Mouse (Mus musculus) forebrain, embryonic 15.5 days (tissue): ENCODE data around the gene Spns1. TPM values are rescaled to one million over a fixed set of nuclear protein-coding genes. Genes with fewer than 3 reads are reported as not detected.
"Not testable (repeated sequence)": the region's sequence is repeated elsewhere in the genome, so short reads cannot be mapped to it uniquely, and the experiment has no call there.

Experiments used
- ATAC-seq: fragments of 200-750 bp; cut with Nextera tagmentation; replicated peaks from 2 replicates; pipeline ENCODE4 v1.8.0; 2017; ENCODE audit warnings: mild to moderate bottlenecking, moderate TSS enrichment, moderate library complexity
- H3K27ac ChIP-seq: fragments of 300-500 bp; sonication (generic); replicated peaks from 2 replicates; pipeline ENCODE4 v1.5.1; 2015; ENCODE audit warnings: mild to moderate bottlenecking, inconsistent platforms
- H3K27me3 ChIP-seq: fragments of 300-500 bp; sonication (generic); 2 replicates; pipeline ENCODE4 v1.6.1; 2015; ENCODE audit warnings: inconsistent platforms
- H3K36me3 ChIP-seq: fragments of 300-500 bp; sonication (generic); 2 replicates; pipeline ENCODE4 v1.6.1; 2015; ENCODE audit warnings: mild to moderate bottlenecking, inconsistent platforms
- H3K4me1 ChIP-seq: fragments of 300-500 bp; sonication (generic); 2 replicates; pipeline ENCODE4 v1.6.1; 2015; ENCODE audit warnings: inconsistent platforms
- H3K4me2 ChIP-seq: fragments of 300-500 bp; sonication (generic); replicated peaks from 2 replicates; pipeline ENCODE4 v1.6.1; 2015; ENCODE audit warnings: mild to moderate bottlenecking, inconsistent platforms
- H3K4me3 ChIP-seq: fragments of 300-500 bp; sonication (generic); 2 replicates; pipeline ENCODE4 v1.5.1; 2015; ENCODE audit warnings: mild to moderate bottlenecking, inconsistent platforms
- H3K9ac ChIP-seq: fragments of 300-500 bp; sonication (generic); replicated peaks from 2 replicates; pipeline ENCODE4 v1.6.1; 2015; ENCODE audit warnings: mild to moderate bottlenecking, inconsistent platforms
- H3K9me3 ChIP-seq: fragments of 300-500 bp; sonication (generic); 2 replicates; pipeline ENCODE4 v1.6.1; 2016; ENCODE audit warnings: inconsistent platforms
- WGBS: fragments of 180-500 bp; shearing (Covaris S2); methylation state at CpG from one replicate; pipeline ENCODE4 v1.1.7; 2015; ENCODE audit warnings: mixed read lengths; 5-methylcytosine and 5-hydroxymethylcytosine counted together
- microRNA-seq: library from miRNA; unstranded; fragments of <30 nt; microRNA quantifications from one replicate; pipeline ENCODE4, GENCODE M21; 2016
- polyA plus RNA-seq: library from polyadenylated mRNA; unstranded; fragments of >200 nt; fragmentation: Nextera tagmentation; extraction: Ambion mirVana; gene quantifications from 2 replicates; pipeline ENCODE4 v1.2.1, GENCODE M21; 2015

Gene Spns1
- polyA plus RNA-seq, 1 experiment from 2014 or later: 72.9 TPM

- not testable (repeated sequence) for H3K4me2 ChIP-seq, H3K27ac ChIP-seq, H3K36me3 ChIP-seq, H3K4me1 ChIP-seq, H3K9ac ChIP-seq, H3K9me3 ChIP-seq, H3K4me3 ChIP-seq, ATAC-seq
- WGBS: 13% methylated on average over 9 of the region's 9 CpGs
- H3K27me3 ChIP-seq: peaks cover 15% of the 10 kb centered on the region; the same call in 1 of the 2 replicates
These were observed 51.5 kb downstream of the Spns1 start for GRCm38 (mm10) chr7:126325576-126326273.

DNA sequence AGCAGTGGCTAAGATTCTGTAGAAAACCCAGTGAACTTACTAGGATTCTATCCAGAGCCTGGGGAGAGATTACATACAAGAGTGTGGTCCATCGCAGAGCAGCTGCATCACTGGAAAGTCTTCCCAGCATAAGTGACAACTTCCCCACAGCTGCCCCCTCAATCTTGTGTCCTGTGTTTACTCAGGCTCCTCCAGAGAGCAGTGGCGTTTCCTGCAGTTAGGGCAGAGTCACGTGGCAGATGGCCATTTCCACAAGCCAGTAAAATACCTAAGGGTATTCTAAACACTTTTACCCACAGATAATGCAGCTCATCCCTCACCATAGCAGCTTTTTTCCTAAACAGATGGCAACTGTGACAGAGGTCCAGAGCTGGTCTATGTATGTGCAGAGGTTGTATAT, 52.5 kb downstream of the Spns1 start:
- Histone ChIP-seq H3K9ac (no peak overlapping the region), H3K4me3 (no peak overlapping the region), H3K27ac (no peak overlapping the region), H3K36me3 (no peaks in the 10 kb centered on the region), H3K27me3 (peaks cover 15% of the 10 kb centered on the region; the same call in 1 of the 2 replicates), H3K9me3 (no peaks in the 10 kb centered on the region), H3K4me2 (no peak overlapping the region), H3K4me1 (no peaks in the 10 kb centered on the region)
- WGBS: 62% methylated on average over 3 of the region's 3 CpGs
- no peak for ATAC-seq

- no peak overlapping the region for H3K4me2 ChIP-seq
- WGBS: 12% methylated on average over 11 of the region's 11 CpGs
- H3K4me3 ChIP-seq: no peak overlapping the region
- H3K9ac ChIP-seq: no peak overlapping the region
- H3K4me1 ChIP-seq: no peaks in the 10 kb centered on the region
- no peaks in the 10 kb centered on the region for H3K9me3 ChIP-seq
- peaks cover 15% of the 10 kb centered on the region; the same call in 1 of the 2 replicates for H3K27me3 ChIP-seq
- H3K27ac ChIP-seq: no peak overlapping the region
- ATAC-seq: no peak
- H3K36me3 ChIP-seq: no peaks in the 10 kb centered on the region
These were observed 53.5 kb downstream of the Spns1 start for GRCm38 (mm10) chr7:126323729-126324128.

Small RNA genes lying within 50 kb of the gene (microRNA-seq; reads per million reads assigned to microRNA genes)
- gene Mir7058: not detected

Other genes starting within 250 kb of the Spns1 start
- 48.7 and 51.2 TPM in 2 replicates for gene Xpo6, start 176.9 kb downstream of the Spns1 start, polyA plus RNA-seq
- 336 and 348 TPM in 2 replicates for gene Sbk1, start 104.8 kb downstream of the Spns1 start, polyA plus RNA-seq
- 0.67 and 1.1 TPM in 2 replicates for gene Lat, start 7.9 kb downstream of the Spns1 start, polyA plus RNA-seq
- 2.6 and 3.0 TPM in 2 replicates for gene Nfatc2ip, start 19.3 kb upstream of the Spns1 start, polyA plus RNA-seq
- gene Cd19, start 37.4 kb upstream of the Spns1 start, polyA plus RNA-seq: not detected in 2 replicates
- gene Rabep2, start 51.3 kb upstream of the Spns1 start, polyA plus RNA-seq: 23.6 and 26.9 TPM in 2 replicates
- gene Atp2a1, start 85.7 kb upstream of the Spns1 start, polyA plus RNA-seq: 0.20 and 0.37 TPM in 2 replicates
- gene Sh2b1, start 98.0 kb upstream of the Spns1 start, polyA plus RNA-seq: 69.1 and 72.7 TPM in 2 replicates
- gene Tufm, start 109.9 kb upstream of the Spns1 start, polyA plus RNA-seq: 127 and 130 TPM in 2 replicates
- 65.2 and 69.0 TPM in 2 replicates for gene Atxn2l, start 126.0 kb upstream of the Spns1 start, polyA plus RNA-seq
- 196 TPM in 2 replicates for gene Eif3c, start 189.0 kb upstream of the Spns1 start, polyA plus RNA-seq
- 0.25 and 0.32 TPM in 2 replicates for gene Apobr, start 207.5 kb upstream of the Spns1 start, polyA plus RNA-seq
- 31.7 and 34.3 TPM in 2 replicates for gene Cln3, start 208.4 kb upstream of the Spns1 start, polyA plus RNA-seq
- not detected in 2 replicates for gene Il27, start 217.5 kb upstream of the Spns1 start, polyA plus RNA-seq